ENCODE assay signal across 18 mouse cellular contexts in the genomic region with DNA sequence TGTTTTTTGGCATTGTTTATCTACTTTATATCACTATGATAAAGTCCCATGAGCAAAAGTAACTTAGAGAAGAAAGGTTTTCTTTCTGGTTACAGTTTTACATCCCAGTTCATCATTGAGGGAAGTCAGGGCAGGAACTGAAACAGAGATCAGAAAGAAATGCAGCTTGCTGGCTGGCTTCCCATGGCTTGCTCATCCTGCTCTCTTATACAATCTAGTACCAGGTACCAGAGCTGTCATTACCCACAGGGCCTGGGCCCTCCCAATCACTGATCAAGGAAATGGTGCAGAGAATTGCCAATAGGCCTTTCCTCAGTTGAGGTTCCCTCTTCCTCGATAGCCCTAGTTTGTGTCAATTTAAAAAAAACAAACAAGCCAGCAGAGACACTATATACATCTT.
"Had no signal": no experiment of that assay in that cellular context is flagged by ENCODE, and none has a peak within 500 bp of the region (broad histone marks: within the 10 kb centered on the region; RNA-seq: fewer than 3 reads in every experiment).

No protein-coding gene starts in this region.

- H3K4me1 ChIP-seq: midbrain, embryonic 10.5 days; midbrain, embryonic 12.5 days; neural tube, embryonic 15.5 days had no signal

- H3K27me3 ChIP-seq: midbrain, embryonic 12.5 days; neural tube, embryonic 13.5 days; neural tube, embryonic 15.5 days had no signal

- H3K27ac ChIP-seq: midbrain, embryonic 10.5 days; midbrain, embryonic 12.5 days; neural tube, embryonic 13.5 days; neural tube, embryonic 15.5 days had no signal

- H3K4me3 ChIP-seq: midbrain, embryonic 10.5 days; midbrain, embryonic 12.5 days; myocyte; neural tube, embryonic 13.5 days; neural tube, embryonic 15.5 days had no signal

- ATAC-seq: midbrain, embryonic 16.5 days had no signal

- DNase-seq: lung, embryonic 14.5 days; lung, postnatal 10 days; lung, postnatal 4 days; midbrain, embryonic 14.5 days; retina, postnatal 1 day; right cerebral cortex, adult 18-20 months; right cerebral cortex, postnatal 25 days; right cerebral cortex, postnatal 4 days; spleen, adult 18-20 months; thymus, adult 18-20 months; thymus, postnatal 14 days; thymus, postnatal 36 days had no signal
